Mouse (Mus musculus): ENCODE measurements around the gene Ror1. TPM values are rescaled to one million over a fixed set of nuclear protein-coding genes. Genes with fewer than 3 reads are reported as not detected.

The Ror1 gene
- total and polyA plus RNA-seq, 2 experiments from 2014 or later: 10.3 to 17.5 TPM

GRCm38 (mm10) chr4:100368691-100369090, 273.1 kb downstream of the Ror1 start:
- Histone ChIP-seq H3K9ac (replicated peaks; ENCODE audit: low read depth, low read length) (no peak overlapping the region), H3K4me1 (ENCODE audit: control insufficient read depth, insufficient read depth) (no peaks in the 10 kb centered on the region; the same call in 1 of the 2 replicates), H3K4me2 (ENCODE audit: low read depth, low read length) (no peak overlapping the region), H3K27ac (ENCODE audit: low read depth) (no peak overlapping the region), H3K36me3 (replicated peaks; ENCODE audit: control insufficient read depth, insufficient read depth, low read length) (no peaks in the 10 kb centered on the region), H3K9me3 (replicated peaks; ENCODE audit: control insufficient read depth, low read length) (no peaks in the 10 kb centered on the region; the same call in 1 of the 2 replicates), H3K4me3 (ENCODE audit: low read depth, low read length) (no peak overlapping the region), H3K27me3 (ENCODE audit: control insufficient read depth, insufficient read depth, low read length) (no peaks in the 10 kb centered on the region)
- TF ChIP-seq EP300 (IDR thresholded peaks at IDR 0.05; ENCODE audit: low read depth) (no peak), CTCF (IDR thresholded peaks at IDR 0.05; ENCODE audit: low read depth) (no peak)
- DNase-seq (ENCODE audit: low spot score) (no peak), ATAC-seq (ENCODE audit: insufficient read depth, low read depth) (no peak)
- 88% methylated on average over 2 of the region's 2 CpGs for WGBS

GRCm38 (mm10) chr4:100369541-100370174, 274.1 kb downstream of the Ror1 start:
- H3K36me3 ChIP-seq (replicated peaks; ENCODE audit: control insufficient read depth, insufficient read depth, low read length): no peaks in the 10 kb centered on the region
- 89% methylated on average over 7 of the region's 7 CpGs for WGBS
- ATAC-seq (ENCODE audit: insufficient read depth, low read depth): no peak
- no peaks in the 10 kb centered on the region for H3K27me3 ChIP-seq (ENCODE audit: control insufficient read depth, insufficient read depth, low read length)
- no peak overlapping the region for H3K9ac ChIP-seq (replicated peaks; ENCODE audit: low read depth, low read length)
- H3K27ac ChIP-seq (ENCODE audit: low read depth): no peak overlapping the region
- no peaks in the 10 kb centered on the region; the same call in 1 of the 2 replicates for H3K9me3 ChIP-seq (replicated peaks; ENCODE audit: control insufficient read depth, low read length)
- DNase-seq (ENCODE audit: low spot score): no peak
- no peak overlapping the region for H3K4me2 ChIP-seq (ENCODE audit: low read depth, low read length)
- no peak overlapping the region for H3K4me3 ChIP-seq (ENCODE audit: low read depth, low read length)
- TF ChIP-seq EP300 (IDR thresholded peaks at IDR 0.05; ENCODE audit: low read depth) (no peak), CTCF (IDR thresholded peaks at IDR 0.05; ENCODE audit: low read depth) (no peak)
- H3K4me1 ChIP-seq (ENCODE audit: control insufficient read depth, insufficient read depth): no peaks in the 10 kb centered on the region; the same call in 1 of the 2 replicates

- WGBS: 65% methylated on average over 11 of the region's 11 CpGs
- no peak overlapping the region for H3K27ac ChIP-seq (ENCODE audit: low read depth)
- H3K4me2 ChIP-seq (ENCODE audit: low read depth, low read length): no peak overlapping the region
- ATAC-seq (ENCODE audit: insufficient read depth, low read depth) (no peak), DNase-seq (ENCODE audit: low spot score) (no peak)
- H3K4me3 ChIP-seq (ENCODE audit: low read depth, low read length): no peak overlapping the region
- H3K4me1 ChIP-seq (ENCODE audit: control insufficient read depth, insufficient read depth): peaks cover 21% of the 10 kb centered on the region
- no peaks in the 10 kb centered on the region for H3K36me3 ChIP-seq (replicated peaks; ENCODE audit: control insufficient read depth, insufficient read depth, low read length)
- TF ChIP-seq CTCF (IDR thresholded peaks at IDR 0.05; ENCODE audit: low read depth) (no peak), EP300 (IDR thresholded peaks at IDR 0.05; ENCODE audit: low read depth) (no peak)
- no peak overlapping the region for H3K9ac ChIP-seq (replicated peaks; ENCODE audit: low read depth, low read length)
- no peaks in the 10 kb centered on the region for H3K9me3 ChIP-seq (replicated peaks; ENCODE audit: control insufficient read depth, low read length)
- H3K27me3 ChIP-seq (ENCODE audit: control insufficient read depth, insufficient read depth, low read length): no peaks in the 10 kb centered on the region
These were observed 277.2 kb downstream of the Ror1 start for GRCm38 (mm10) chr4:100372806-100373205.

GRCm38 (mm10) chr4:100373780-100374179, 278.2 kb downstream of the Ror1 start:
- ATAC-seq (ENCODE audit: insufficient read depth, low read depth): no peak; the same call in 1 of the 2 replicates
- no peak for DNase-seq (ENCODE audit: low spot score)
- H3K4me3 ChIP-seq (ENCODE audit: low read depth, low read length): no peak overlapping the region
- H3K4me1 ChIP-seq (ENCODE audit: control insufficient read depth, insufficient read depth): peaks cover 30% of the 10 kb centered on the region
- TF ChIP-seq EP300 (IDR thresholded peaks at IDR 0.05; ENCODE audit: low read depth) (no peak), CTCF (IDR thresholded peaks at IDR 0.05; ENCODE audit: low read depth) (no peak)
- H3K27me3 ChIP-seq (ENCODE audit: control insufficient read depth, insufficient read depth, low read length): no peaks in the 10 kb centered on the region
- H3K36me3 ChIP-seq (replicated peaks; ENCODE audit: control insufficient read depth, insufficient read depth, low read length): no peaks in the 10 kb centered on the region
- WGBS: 53% methylated on average over 4 of the region's 4 CpGs
- no peak overlapping the region for H3K9ac ChIP-seq (replicated peaks; ENCODE audit: low read depth, low read length)
- no peaks in the 10 kb centered on the region for H3K9me3 ChIP-seq (replicated peaks; ENCODE audit: control insufficient read depth, low read length)
- H3K27ac ChIP-seq (ENCODE audit: low read depth): no peak overlapping the region
- no peak overlapping the region for H3K4me2 ChIP-seq (ENCODE audit: low read depth, low read length)

GRCm38 (mm10) chr4:100375286-100375685, 279.7 kb downstream of the Ror1 start:
- Histone ChIP-seq H3K36me3 (replicated peaks; ENCODE audit: control insufficient read depth, insufficient read depth, low read length) (no peaks in the 10 kb centered on the region), H3K27ac (ENCODE audit: low read depth) (no peak overlapping the region), H3K27me3 (ENCODE audit: control insufficient read depth, insufficient read depth, low read length) (no peaks in the 10 kb centered on the region), H3K9me3 (replicated peaks; ENCODE audit: control insufficient read depth, low read length) (no peaks in the 10 kb centered on the region), H3K4me3 (ENCODE audit: low read depth, low read length) (no peak overlapping the region), H3K4me1 (ENCODE audit: control insufficient read depth, insufficient read depth) (peaks cover 37% of the 10 kb centered on the region), H3K4me2 (ENCODE audit: low read depth, low read length) (no peak overlapping the region), H3K9ac (replicated peaks; ENCODE audit: low read depth, low read length) (no peak overlapping the region)
- no peak for DNase-seq (ENCODE audit: low spot score)
- 93% methylated on average over 5 of the region's 5 CpGs for WGBS
- no peak for TF ChIP-seq EP300 (IDR thresholded peaks at IDR 0.05; ENCODE audit: low read depth)
- TF ChIP-seq CTCF (IDR thresholded peaks at IDR 0.05; ENCODE audit: low read depth): no peak
- ATAC-seq (ENCODE audit: insufficient read depth, low read depth): no peak

- 59% methylated on average over 6 of the region's 6 CpGs for WGBS
These were observed 280.6 kb downstream of the Ror1 start for GRCm38 (mm10) chr4:100376163-100376562.

More at GRCm38 (mm10) chr4:100376163-100376562, 280.6 kb downstream of the Ror1 start:
- H3K27ac ChIP-seq (ENCODE audit: low read depth): no peak overlapping the region
- H3K9ac ChIP-seq (replicated peaks; ENCODE audit: low read depth, low read length): no peak overlapping the region
- H3K4me1 ChIP-seq (ENCODE audit: control insufficient read depth, insufficient read depth): peaks cover 42% of the 10 kb centered on the region
- no peak for TF ChIP-seq EP300 (IDR thresholded peaks at IDR 0.05; ENCODE audit: low read depth)
- H3K4me2 ChIP-seq (ENCODE audit: low read depth, low read length): no peak overlapping the region
- no peaks in the 10 kb centered on the region for H3K9me3 ChIP-seq (replicated peaks; ENCODE audit: control insufficient read depth, low read length)
- ATAC-seq (ENCODE audit: insufficient read depth, low read depth): no peak
- H3K27me3 ChIP-seq (ENCODE audit: control insufficient read depth, insufficient read depth, low read length): no peaks in the 10 kb centered on the region
- DNase-seq (ENCODE audit: low spot score): no peak
- H3K36me3 ChIP-seq (replicated peaks; ENCODE audit: control insufficient read depth, insufficient read depth, low read length): no peaks in the 10 kb centered on the region
- no peak overlapping the region for H3K4me3 ChIP-seq (ENCODE audit: low read depth, low read length)
